Mouse (Mus musculus) forebrain, embryonic 10.5 days (tissue): ENCODE data around the gene Stat6. TPM values are rescaled to one million over a fixed set of nuclear protein-coding genes. Genes with fewer than 3 reads are reported as not detected.
A peak's percentile ranks its signal among the peaks of the same experiment; 100 is the strongest.
"Not testable (repeated sequence)": the region's sequence is repeated elsewhere in the genome, so short reads cannot be mapped to it uniquely, and the experiment has no call there.

Source experiments
- DNase-seq: peaks from one replicate; pipeline ENCODE4 v3.0.0-alpha.2; 2017; ENCODE audit warnings: low spot score; ENCODE audit errors: extremely low spot score
- H3K27ac ChIP-seq: fragments of 300-500 bp; sonication (generic); 2 replicates; pipeline ENCODE4 v1.5.1; 2016; ENCODE audit warnings: mild to moderate bottlenecking
- H3K27me3 ChIP-seq: fragments of 300-500 bp; sonication (generic); 2 replicates; pipeline ENCODE4 v1.6.1; 2016; ENCODE audit warnings: mild to moderate bottlenecking; ENCODE audit not compliant: poor library complexity, severe bottlenecking
- H3K36me3 ChIP-seq: fragments of 300-500 bp; sonication (generic); replicated peaks from 2 replicates; pipeline ENCODE4 v1.6.1; 2016; ENCODE audit warnings: mild to moderate bottlenecking, moderate library complexity
- H3K4me1 ChIP-seq: fragments of 300-500 bp; sonication (generic); 2 replicates; pipeline ENCODE4 v1.6.1; 2016
- H3K4me3 ChIP-seq: fragments of 300-500 bp; sonication (generic); 2 replicates; pipeline ENCODE4 v1.5.1; 2016; ENCODE audit warnings: mild to moderate bottlenecking, moderate library complexity
- H3K9me3 ChIP-seq: fragments of 300-500 bp; sonication (generic); 2 replicates; pipeline ENCODE4 v1.6.1; 2016; ENCODE audit warnings: mild to moderate bottlenecking, moderate library complexity
- WGBS: fragments of 180-500 bp; shearing (Covaris S2); methylation state at CpG from one replicate; pipeline ENCODE4 v1.1.7; 2016; 5-methylcytosine and 5-hydroxymethylcytosine counted together
- polyA plus RNA-seq: library from polyadenylated mRNA; unstranded; fragments of >200 nt; fragmentation: Nextera tagmentation; extraction: Ambion mirVana; gene quantifications from 2 replicates; pipeline ENCODE4 v1.2.1, GENCODE M21; 2016

Gene Stat6
- polyA plus RNA-seq, 1 experiment from 2014 or later, result 7.3 TPM

- Histone ChIP-seq H3K27ac (no peak overlapping the region), H3K36me3 (no peaks in the 10 kb centered on the region), H3K9me3 (no peaks in the 10 kb centered on the region), H3K27me3 (no peaks in the 10 kb centered on the region), H3K4me3 (no peak overlapping the region), H3K4me1 (no peaks in the 10 kb centered on the region)
- no peak for DNase-seq
- 86% methylated on average over 7 of the region's 7 CpGs for WGBS
These were observed 10.0 kb upstream of the Stat6 start for GRCm38 (mm10) chr10:127632668-127633271.

GRCm38 (mm10) chr10:127640421-127640820, 2.4 kb upstream of the Stat6 start:
- Histone ChIP-seq H3K4me3 (no peak overlapping the region), H3K36me3 (no peaks in the 10 kb centered on the region), H3K27ac (no peak overlapping the region), H3K4me1 (peaks cover 29% of the 10 kb centered on the region), H3K27me3 (peaks cover 43% of the 10 kb centered on the region), H3K9me3 (no peaks in the 10 kb centered on the region)
- DNase-seq, result no peak
- 72% methylated on average over 5 of the region's 5 CpGs for WGBS

- Histone ChIP-seq H3K36me3 (no peaks in the 10 kb centered on the region), H3K4me3 (peak overlapping the region; percentile 50), H3K27me3 (peaks cover 43% of the 10 kb centered on the region), H3K27ac (peak overlapping the region; percentile 84), H3K9me3 (no peaks in the 10 kb centered on the region), H3K4me1 (peaks cover 29% of the 10 kb centered on the region)
- peak; percentile 77 for DNase-seq
- WGBS, result 8% methylated on average over 19 of the region's 19 CpGs
These were observed 670 bp upstream of the Stat6 start for GRCm38 (mm10) chr10:127641861-127642771.

GRCm38 (mm10) chr10:127643553-127644238, 910 bp downstream of the Stat6 start:
- H3K27ac ChIP-seq, result peak overlapping the region; percentile 84
- no peaks in the 10 kb centered on the region for H3K9me3 ChIP-seq
- no peak for DNase-seq
- H3K36me3 ChIP-seq, result no peaks in the 10 kb centered on the region
- peaks cover 43% of the 10 kb centered on the region for H3K27me3 ChIP-seq
- 4% methylated on average over 25 of the region's 25 CpGs for whole genome bisulfite sequencing
- peaks cover 38% of the 10 kb centered on the region for H3K4me1 ChIP-seq
- peak overlapping the region; percentile 50 for H3K4me3 ChIP-seq

- Histone ChIP-seq H3K27ac (no peak overlapping the region), H3K4me1 (peaks cover 38% of the 10 kb centered on the region), H3K27me3 (peaks cover 38% of the 10 kb centered on the region), H3K4me3 (no peak overlapping the region), H3K36me3 (no peaks in the 10 kb centered on the region), H3K9me3 (no peaks in the 10 kb centered on the region)
- no peak for DNase-seq
- 33% methylated on average over 2 of the region's 2 CpGs for WGBS
These were observed 3.0 kb downstream of the Stat6 start for GRCm38 (mm10) chr10:127645791-127646190.

GRCm38 (mm10) chr10:127652906-127653638, 10.3 kb downstream of the Stat6 start:
- Histone ChIP-seq H3K27ac (no peak overlapping the region), H3K27me3 (peaks cover 9% of the 10 kb centered on the region), H3K4me3 (no peak overlapping the region), H3K9me3 (no peaks in the 10 kb centered on the region), H3K36me3 (no peaks in the 10 kb centered on the region; the same call in 1 of the 2 replicates), H3K4me1 (peaks cover 19% of the 10 kb centered on the region)
- 55% methylated on average over 21 of the region's 21 CpGs for WGBS
- DNase-seq, result no peak

- H3K4me3 ChIP-seq, result no peak overlapping the region
- no peak for DNase-seq
- 78% methylated on average over 16 of the region's 16 CpGs for WGBS
- no peak overlapping the region for H3K27ac ChIP-seq
- no peaks in the 10 kb centered on the region for H3K9me3 ChIP-seq
- H3K36me3 ChIP-seq, result no peaks in the 10 kb centered on the region; the same call in 1 of the 2 replicates
- peaks cover 29% of the 10 kb centered on the region for H3K27me3 ChIP-seq
- H3K4me1 ChIP-seq, result peaks cover 27% of the 10 kb centered on the region
These were observed 12.3 kb downstream of the Stat6 start for GRCm38 (mm10) chr10:127654970-127655579.

- H3K9me3 ChIP-seq, H3K36me3 ChIP-seq, H3K27ac ChIP-seq, H3K4me3 ChIP-seq, DNase-seq: not testable (repeated sequence)
- Histone ChIP-seq H3K27me3 (peaks cover 54% of the 10 kb centered on the region), H3K4me1 (peaks cover 48% of the 10 kb centered on the region)
- 46% methylated on average over 6 of the region's 6 CpGs for WGBS
These were observed 14.8 kb downstream of the Stat6 start for GRCm38 (mm10) chr10:127657617-127658016.

GRCm38 (mm10) chr10:127658076-127658475, 15.3 kb downstream of the Stat6 start:
- 16% methylated on average over 6 of the region's 6 CpGs for WGBS
- Histone ChIP-seq H3K9me3 (no peaks in the 10 kb centered on the region), H3K27me3 (peaks cover 59% of the 10 kb centered on the region), H3K4me3 (no peak overlapping the region), H3K36me3 (peaks cover 11% of the 10 kb centered on the region), H3K4me1 (peaks cover 49% of the 10 kb centered on the region), H3K27ac (peak overlapping the region; percentile 21; the same call in 1 of the 2 replicates)
- no peak for DNase-seq

GRCm38 (mm10) chr10:127659551-127659950, 16.8 kb downstream of the Stat6 start:
- DNase-seq, result no peak
- Histone ChIP-seq H3K4me1 (peaks cover 59% of the 10 kb centered on the region), H3K4me3 (no peak overlapping the region), H3K27me3 (peaks cover 74% of the 10 kb centered on the region), H3K36me3 (peaks cover 24% of the 10 kb centered on the region), H3K9me3 (no peaks in the 10 kb centered on the region), H3K27ac (no peak overlapping the region)
- WGBS, result 73% methylated on average over 1 of the region's 1 CpGs

- peak overlapping the region; percentile 38 for H3K4me3 ChIP-seq
- H3K9me3 ChIP-seq, result no peaks in the 10 kb centered on the region
- no peak for DNase-seq
- H3K27me3 ChIP-seq, result peaks cover 92% of the 10 kb centered on the region
- peaks cover 70% of the 10 kb centered on the region for H3K4me1 ChIP-seq
- peak overlapping the region; percentile 4; the same call in 1 of the 2 replicates for H3K27ac ChIP-seq
- H3K36me3 ChIP-seq, result peaks cover 28% of the 10 kb centered on the region
- 14% methylated on average over 14 of the region's 14 CpGs for WGBS
These were observed 18.6 kb downstream of the Stat6 start for GRCm38 (mm10) chr10:127661291-127661914.
